Mouse (Mus musculus) brown adipose tissue, adult 24 weeks (tissue): ENCODE measurements around the gene Slc38a8. TPM values are rescaled to one million over a fixed set of nuclear protein-coding genes. Genes with fewer than 3 reads are reported as not detected.

Source experiments
- H3K27ac ChIP-seq: fragments of 200-500 bp; replicated peaks from 2 replicates; pipeline ENCODE4 v1.5.1; 2012; ENCODE audit warnings: low read depth, mild to moderate bottlenecking, low read length
- H3K4me1 ChIP-seq: fragments of 200-500 bp; 2 replicates; pipeline ENCODE4 v1.6.1; 2012; ENCODE audit warnings: low read length, mixed read lengths; ENCODE audit not compliant: control insufficient read depth, insufficient read depth, insufficient read length
- H3K4me3 ChIP-seq: fragments of 200-500 bp; 2 replicates; pipeline ENCODE4 v1.5.1; 2012; ENCODE audit warnings: low read depth, mild to moderate bottlenecking, low read length, moderate library complexity; ENCODE audit not compliant: insufficient read depth
- polyA plus RNA-seq: library from polyadenylated mRNA; stranded (reverse); fragments of >200 nt; gene quantifications from 2 replicates; pipeline ENCODE4 v1.2.4, GENCODE M21; 2012; ENCODE audit not compliant: missing spikeins, insufficient read depth, insufficient read length

Gene Slc38a8
- polyA plus RNA-seq = not detected in 2 replicates

DNA sequence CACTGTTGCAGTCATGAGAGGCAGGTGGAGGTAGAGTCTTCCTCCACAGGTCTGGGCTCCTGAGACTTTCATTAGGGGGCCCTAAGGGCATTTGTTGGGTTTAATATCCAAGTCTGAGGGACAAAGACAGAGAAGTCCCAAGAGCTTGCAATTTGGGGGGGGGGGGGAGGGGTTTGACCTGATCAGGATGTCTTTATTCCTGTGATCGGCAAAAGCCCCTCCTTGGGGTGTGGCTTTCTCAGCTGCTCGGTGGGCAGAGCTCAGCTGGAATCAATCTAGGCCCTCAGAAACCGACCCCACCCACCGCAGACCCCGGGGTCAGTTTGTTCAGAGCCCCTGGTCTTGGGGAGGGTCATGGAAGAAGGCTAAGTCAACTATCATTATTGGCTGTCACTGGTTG is at the start of gene Slc38a8:
Slc38a8 (minus strand) TSS at position 101 of the 400 bp plus-strand sequence.
- Histone ChIP-seq H3K27ac (no peak within 1 kb of the TSS), H3K4me3 (no peak within 1 kb of the TSS), H3K4me1 (no peaks in the 10 kb centered on the region)

DNA sequence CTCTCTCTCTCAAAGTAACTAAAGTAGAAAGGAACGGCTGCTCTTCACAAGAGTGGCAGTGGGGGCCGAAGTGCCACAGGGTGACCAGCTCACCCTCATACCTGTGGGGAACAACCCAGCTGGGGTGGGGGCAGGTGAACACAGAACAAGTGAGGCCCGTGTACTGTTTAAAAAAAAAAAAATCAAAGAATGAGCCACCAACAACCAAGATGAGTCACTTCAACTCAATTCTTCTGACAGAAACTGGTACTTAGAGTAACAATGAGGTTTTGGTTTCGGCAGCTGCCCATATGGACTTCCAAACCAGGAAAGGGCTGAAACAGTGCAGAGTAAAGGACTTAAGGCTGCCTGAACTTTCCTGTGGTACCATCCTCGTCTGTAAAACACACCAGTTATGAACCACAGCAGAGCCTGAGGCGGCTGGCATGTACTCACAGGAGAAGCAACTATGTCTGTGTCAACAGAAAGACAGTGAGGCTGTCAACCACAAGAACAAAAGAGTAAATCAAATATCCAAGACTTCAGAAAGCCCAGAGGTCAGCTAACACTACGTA is 47.1 kb upstream of the Slc38a8 start:
- Histone ChIP-seq H3K4me1 (0 out of 2 replicates have a peak, but pooled peaks cover 3% of the 10 kb centered on the region), H3K4me3 (no peak overlapping the region), H3K27ac (no peak overlapping the region)

DNA sequence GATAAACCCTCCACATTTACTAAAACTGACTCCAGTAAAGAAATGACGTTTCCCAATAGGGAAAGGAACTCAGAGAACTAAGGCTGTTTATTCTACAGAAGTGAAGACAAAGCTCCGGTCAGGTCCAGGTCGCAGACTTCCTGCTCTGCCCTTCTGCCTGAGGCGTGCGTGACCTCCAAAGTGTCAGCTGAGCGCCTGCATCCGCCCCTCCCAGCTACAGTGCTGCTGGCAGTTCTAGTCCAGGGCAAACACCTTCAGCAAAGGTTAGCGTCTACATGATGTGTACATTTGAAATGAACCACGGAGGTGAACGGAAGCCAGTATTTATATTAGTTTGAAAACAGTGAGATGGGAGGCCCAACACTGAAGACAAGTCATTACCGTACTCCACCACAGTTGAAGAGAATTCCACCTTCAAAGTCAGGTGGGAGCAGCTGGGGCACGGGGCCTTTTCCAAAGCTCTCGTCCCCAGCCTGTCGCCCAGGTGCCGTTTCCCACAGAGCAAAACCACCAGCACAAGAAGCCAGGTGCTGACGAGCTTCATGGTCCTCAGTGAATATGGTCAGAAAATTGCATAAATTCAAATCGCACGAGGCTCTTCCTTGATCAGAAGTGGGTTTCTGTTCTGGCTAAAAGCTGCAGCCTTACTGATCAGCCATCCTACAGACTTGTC is 45.7 kb upstream of the Slc38a8 start:
- Histone ChIP-seq H3K4me3 (no peak overlapping the region), H3K27ac (no peak overlapping the region), H3K4me1 (0 out of 2 replicates have a peak, but pooled peaks cover 3% of the 10 kb centered on the region)

DNA sequence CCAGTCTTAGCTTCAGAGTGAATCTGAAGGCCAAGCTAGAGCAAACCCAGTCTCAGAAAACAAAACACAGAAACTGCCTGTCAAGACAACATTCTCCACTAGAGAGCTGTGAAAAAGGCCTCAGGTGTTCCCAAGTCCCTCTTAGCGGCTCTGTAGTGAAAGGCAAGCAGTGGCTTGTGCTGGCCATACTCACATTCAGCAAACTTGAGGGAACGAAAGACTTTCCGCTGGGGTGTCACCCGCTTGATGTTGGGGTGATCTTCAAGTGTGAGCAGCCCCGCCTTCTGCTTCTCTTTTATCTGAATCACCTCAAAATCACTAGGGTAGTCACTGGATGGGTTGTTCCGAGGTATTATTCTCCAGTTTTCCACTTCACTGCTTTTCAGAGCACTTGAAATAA is 44.3 kb upstream of the Slc38a8 start:
- H3K4me1 ChIP-seq = no peaks in the 10 kb centered on the region
- no peak overlapping the region for H3K4me3 ChIP-seq
- no peak overlapping the region for H3K27ac ChIP-seq

DNA sequence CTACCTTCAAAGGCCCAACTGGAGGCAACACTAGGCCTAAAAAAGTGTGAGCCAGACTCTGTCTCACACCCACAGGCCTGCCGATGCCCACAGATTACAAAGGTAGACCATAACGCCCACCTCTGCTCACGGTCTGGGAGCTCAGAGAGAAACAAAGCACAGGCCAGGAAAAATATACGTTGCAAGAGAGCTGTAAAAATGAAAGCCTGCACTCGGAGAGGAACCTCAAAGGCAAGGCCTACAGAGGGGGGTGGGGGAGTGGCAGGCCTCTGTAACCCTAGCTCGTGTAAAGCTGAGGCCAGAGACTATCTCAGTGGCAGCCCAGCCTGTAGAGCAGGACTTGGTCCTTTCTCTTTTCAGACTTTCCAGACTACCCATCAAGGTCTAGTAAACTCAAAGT is 43.7 kb upstream of the Slc38a8 start:
- H3K4me1 ChIP-seq = no peaks in the 10 kb centered on the region
- no peak overlapping the region for H3K27ac ChIP-seq
- no peak overlapping the region for H3K4me3 ChIP-seq

DNA sequence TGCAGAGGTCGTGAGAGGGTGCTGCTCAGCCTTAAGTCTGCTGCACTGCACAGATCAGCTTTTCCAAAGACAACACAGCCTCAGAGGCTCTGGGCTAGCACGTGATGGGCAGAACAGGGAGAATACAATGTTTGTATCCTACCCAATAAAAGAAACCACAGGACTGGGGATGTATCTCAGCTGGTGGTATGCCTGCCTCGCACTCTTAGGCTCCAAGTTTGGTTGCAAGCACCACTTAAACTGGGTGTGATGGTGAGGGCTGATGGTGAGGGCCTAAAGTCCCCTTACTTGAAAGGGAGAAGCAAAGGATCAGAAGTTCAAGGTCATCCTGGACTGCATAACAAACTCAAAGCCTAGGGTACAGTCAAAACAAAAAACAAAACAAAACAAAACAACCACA is 43.1 kb upstream of the Slc38a8 start:
- Histone ChIP-seq H3K27ac (no peak overlapping the region), H3K4me3 (no peak overlapping the region), H3K4me1 (no peaks in the 10 kb centered on the region)

DNA sequence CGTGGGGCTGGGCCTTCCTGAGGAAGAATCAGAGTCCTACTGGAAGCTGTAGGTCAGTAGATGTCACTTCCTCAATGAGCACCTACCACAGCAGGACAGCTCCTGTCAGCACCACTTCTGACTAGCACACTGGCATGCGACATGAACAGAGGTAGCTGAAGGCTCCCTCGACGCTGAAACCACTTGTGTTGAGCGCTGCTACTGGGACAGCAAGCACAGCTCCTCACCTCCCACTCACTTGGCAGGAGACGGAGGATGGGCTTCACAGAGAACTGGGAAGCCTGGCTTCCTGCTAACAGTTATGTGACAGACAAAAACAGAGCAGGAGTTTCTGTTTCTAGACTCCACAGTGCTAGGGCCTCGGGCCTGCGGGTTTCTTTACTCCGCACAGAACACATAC is 30.5 kb upstream of the Slc38a8 start:
- Histone ChIP-seq H3K4me1 (no peaks in the 10 kb centered on the region; the same call in 1 of the 2 replicates), H3K4me3 (no peak overlapping the region), H3K27ac (no peak overlapping the region)

DNA sequence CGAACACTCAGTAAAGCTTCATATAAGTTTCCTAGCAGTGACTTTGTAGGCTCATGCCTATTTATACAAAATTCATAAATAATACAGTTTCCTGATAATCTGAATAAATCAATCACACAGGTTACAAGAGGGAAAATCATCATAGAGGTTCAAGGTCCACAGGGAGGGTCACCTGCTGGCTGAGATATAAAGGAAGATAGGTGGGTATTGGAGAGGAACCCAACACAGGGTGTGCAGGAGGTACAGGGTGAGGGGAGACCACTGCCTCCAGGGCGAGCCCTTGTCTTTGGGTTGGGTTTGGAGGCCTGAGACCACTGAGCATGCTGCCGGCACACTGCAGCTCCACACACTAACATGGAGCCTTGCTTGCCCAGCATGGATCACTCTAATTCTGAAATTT is 29.9 kb upstream of the Slc38a8 start:
- H3K4me1 ChIP-seq = no peaks in the 10 kb centered on the region; the same call in 1 of the 2 replicates
- H3K27ac ChIP-seq = no peak overlapping the region
- no peak overlapping the region for H3K4me3 ChIP-seq

DNA sequence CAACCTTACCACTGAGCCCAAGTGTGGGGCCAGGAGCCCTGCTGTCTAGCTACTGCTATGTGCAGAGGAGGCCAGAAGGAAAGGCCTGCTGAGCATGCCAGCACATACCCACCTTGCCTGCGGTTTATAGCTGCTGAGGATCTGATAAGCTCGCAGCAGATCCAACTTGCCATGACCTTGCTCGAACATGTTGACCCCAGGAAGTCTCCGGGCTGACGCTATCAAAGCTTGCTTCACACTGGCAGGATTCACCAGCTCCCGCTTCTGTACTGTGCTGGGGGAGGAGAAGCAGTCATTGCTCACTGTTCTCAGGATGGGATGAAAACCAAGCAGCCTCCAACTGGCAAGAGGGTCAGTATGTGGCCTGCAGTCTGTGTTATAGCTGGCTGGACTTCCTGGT is 29.4 kb upstream of the Slc38a8 start:
- Histone ChIP-seq H3K27ac (no peak overlapping the region), H3K4me3 (no peak overlapping the region), H3K4me1 (no peaks in the 10 kb centered on the region; the same call in 1 of the 2 replicates)

DNA sequence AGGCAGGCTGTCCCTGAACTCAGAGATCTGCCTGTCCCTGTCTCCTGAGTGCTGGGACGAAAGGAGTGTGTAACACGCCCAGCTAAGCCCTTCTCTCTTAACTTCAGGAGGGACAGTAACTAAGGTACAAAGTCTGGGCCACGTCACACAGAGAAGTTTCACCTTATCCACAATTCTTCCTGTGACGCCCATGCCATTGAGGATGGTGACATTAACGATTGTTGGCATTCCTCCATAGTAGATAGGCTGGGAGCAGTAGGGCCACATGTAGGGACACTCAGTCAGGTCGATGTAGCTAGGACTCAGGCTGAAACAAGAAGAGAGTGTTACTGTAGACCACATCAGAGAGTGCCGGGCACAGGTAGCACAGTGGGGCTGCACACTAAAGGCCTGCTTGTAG is 27.3 kb upstream of the Slc38a8 start:
- Histone ChIP-seq H3K4me3 (no peak overlapping the region), H3K27ac (no peak overlapping the region), H3K4me1 (no peaks in the 10 kb centered on the region; the same call in 1 of the 2 replicates)

DNA sequence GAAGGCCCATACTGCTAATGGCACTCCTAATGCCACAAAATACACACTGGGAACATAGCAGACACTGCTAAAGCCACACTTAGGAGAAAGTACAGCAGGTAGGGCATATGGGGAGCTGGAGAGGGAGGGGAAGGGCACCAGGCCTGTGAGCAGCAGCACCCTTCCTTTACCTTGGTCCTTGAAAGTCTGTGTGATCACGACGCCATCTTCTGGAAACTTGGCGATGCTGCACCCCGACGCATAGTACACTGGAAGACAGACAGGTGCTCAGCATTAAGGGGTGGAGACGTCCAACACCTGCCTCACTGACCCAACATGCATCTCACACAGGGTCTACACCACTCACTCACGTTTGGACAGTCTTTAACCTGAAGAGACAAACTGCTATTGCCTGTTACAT is 18.6 kb upstream of the Slc38a8 start:
- H3K4me3 ChIP-seq = no peak overlapping the region
- no peak overlapping the region for H3K27ac ChIP-seq
- no peaks in the 10 kb centered on the region for H3K4me1 ChIP-seq

DNA sequence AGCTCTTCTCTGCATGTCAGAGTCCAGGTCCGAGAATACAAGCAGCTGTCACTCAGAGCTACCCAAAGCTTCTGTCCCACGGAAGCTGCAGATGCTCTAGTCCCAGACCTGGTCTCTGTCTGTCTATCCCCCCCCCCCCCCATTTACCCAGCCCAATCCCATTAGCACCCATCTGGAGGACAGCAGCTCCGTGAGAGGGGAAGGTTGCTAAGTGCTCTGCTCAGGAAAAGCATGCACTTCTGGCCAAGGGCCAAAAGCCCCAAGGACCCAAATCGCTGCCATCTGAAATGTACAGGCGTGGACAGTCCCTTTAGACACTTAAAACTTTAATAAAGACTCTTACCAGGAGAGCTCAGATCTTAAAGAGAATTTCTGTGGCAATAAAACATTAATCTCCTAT is 15.2 kb upstream of the Slc38a8 start:
- H3K4me3 ChIP-seq = no peak overlapping the region
- no peak overlapping the region for H3K27ac ChIP-seq
- no peaks in the 10 kb centered on the region for H3K4me1 ChIP-seq

DNA sequence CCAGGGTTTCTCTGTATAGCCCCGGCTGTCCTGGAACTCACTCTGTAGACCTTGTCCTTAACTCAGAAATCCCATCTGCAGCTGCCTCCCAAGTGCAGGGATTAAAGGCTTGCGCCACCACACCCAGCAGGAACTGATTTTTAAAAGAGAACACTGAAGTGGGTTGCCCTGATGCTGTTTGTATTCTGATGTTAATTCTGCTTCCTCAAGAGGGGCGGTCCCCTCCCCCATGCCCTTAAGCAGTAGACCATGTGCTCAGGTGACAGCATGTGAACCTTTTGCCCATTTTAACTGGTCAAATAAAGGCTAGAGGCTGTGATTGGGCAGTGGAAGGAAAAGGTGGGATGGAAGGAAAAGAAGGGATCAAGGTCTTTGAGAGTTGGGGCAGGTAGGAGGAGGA is 14.3 kb upstream of the Slc38a8 start:
- Histone ChIP-seq H3K4me3 (no peak overlapping the region), H3K4me1 (no peaks in the 10 kb centered on the region), H3K27ac (no peak overlapping the region)

DNA sequence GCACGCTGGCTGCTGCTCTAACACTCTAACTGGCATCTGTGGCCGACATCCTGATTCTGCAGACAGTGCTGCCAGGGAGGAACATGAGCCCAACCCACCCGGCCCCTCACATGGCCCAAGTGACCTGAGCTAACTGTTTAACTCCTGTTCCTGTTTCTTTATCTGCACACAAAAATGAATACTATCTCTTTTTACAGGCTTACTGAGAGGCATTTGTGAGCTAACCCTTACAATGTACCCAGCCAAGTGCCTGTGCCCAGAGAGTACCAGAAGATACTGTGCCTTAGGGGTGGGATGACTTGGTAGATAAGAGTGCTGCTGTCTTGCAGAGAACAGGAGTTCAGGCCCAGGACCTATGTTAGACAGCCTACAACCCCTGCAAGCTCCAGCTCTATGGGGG is 13.4 kb upstream of the Slc38a8 start:
- no peak overlapping the region for H3K4me3 ChIP-seq
- no peak overlapping the region for H3K27ac ChIP-seq
- H3K4me1 ChIP-seq = no peaks in the 10 kb centered on the region

DNA sequence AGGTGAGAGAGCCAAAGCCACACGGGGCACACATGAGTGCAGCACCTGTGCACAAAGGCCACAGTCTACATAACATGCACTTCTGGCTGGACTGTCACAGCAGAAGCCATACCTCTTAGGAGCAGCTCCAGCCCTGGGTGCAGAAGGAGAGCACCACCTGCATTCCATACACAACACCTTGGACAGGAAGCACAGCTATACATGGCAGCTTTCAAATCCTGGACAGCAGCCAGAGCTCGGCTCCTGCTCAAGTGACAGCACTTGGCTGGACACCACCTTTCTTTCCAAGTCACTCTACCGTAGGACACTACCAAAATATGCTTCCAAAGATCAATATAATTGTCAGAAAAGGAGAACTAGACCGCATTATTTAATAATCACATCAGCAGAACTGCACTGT is 11.9 kb upstream of the Slc38a8 start:
- Histone ChIP-seq H3K27ac (no peak overlapping the region), H3K4me1 (no peaks in the 10 kb centered on the region), H3K4me3 (no peak overlapping the region)

DNA sequence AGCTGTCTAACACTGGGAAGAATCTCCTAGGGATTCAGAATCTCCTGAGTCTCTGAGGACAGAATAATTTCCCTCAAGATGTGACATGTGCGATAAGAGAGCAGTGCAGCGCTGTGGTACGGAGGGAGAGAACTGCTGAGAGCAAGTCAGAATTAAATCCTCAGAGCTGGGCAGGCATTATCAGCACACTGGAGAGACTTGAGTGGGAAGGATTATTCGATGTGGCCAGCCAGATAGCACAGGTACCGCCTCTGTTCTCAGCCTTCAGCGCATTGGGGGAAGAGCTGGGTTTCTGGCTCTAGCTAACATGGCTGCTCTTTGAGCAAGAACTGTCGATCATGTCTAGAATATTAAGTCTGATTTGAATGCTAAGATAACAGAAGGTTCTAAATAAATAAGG is 10.2 kb upstream of the Slc38a8 start:
- no peak overlapping the region for H3K27ac ChIP-seq
- H3K4me3 ChIP-seq = no peak overlapping the region
- no peaks in the 10 kb centered on the region for H3K4me1 ChIP-seq
